Mouse (Mus musculus): Measurements from ENCODE around the gene AF067061.
"Not testable (repeated sequence)": the region's sequence is repeated elsewhere in the genome, so short reads cannot be mapped to it uniquely, and the experiment has no call there.

The AF067061 gene

DNA sequence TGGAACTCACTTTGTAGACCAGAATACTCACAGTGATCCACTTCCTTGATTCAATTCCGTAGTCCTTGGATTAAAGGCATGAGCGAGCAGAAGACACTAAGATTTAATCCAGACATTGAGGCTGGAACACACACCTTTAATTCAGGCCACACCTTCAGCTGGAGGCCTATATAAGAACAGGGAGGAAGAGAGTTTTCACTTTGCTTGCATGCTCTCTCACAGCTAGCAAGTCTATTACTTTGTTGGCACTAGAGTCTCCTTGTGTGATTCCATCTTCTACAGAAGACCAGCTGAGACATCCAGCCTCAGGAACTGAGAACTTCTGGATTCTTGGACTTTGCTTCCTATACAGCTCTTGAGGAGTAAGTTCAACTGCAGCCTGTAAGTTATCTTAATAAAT, at the start of gene AF067061:
Gene AF067061, plus strand, starts transcription at position 245 of the 400 bp plus-strand sequence.
- DNase-seq (ENCODE audit: low spot score in 2 of 2), result not testable (repeated sequence)

- DNase-seq (ENCODE audit: low spot score in 2 of 2), result not testable (repeated sequence)
These were observed 47.1 kb upstream of the AF067061 start, which contains the start of gene Gm21762 for GRCm38 (mm10) chr13:120215847-120216246. Gene Gm21762 (minus strand): TSS chr13:120215947.

- DNase-seq (ENCODE audit: low spot score in 2 of 2), result not testable (repeated sequence)
These were observed 42.0 kb upstream of the AF067061 start for GRCm38 (mm10) chr13:120220922-120221321.

DNA sequence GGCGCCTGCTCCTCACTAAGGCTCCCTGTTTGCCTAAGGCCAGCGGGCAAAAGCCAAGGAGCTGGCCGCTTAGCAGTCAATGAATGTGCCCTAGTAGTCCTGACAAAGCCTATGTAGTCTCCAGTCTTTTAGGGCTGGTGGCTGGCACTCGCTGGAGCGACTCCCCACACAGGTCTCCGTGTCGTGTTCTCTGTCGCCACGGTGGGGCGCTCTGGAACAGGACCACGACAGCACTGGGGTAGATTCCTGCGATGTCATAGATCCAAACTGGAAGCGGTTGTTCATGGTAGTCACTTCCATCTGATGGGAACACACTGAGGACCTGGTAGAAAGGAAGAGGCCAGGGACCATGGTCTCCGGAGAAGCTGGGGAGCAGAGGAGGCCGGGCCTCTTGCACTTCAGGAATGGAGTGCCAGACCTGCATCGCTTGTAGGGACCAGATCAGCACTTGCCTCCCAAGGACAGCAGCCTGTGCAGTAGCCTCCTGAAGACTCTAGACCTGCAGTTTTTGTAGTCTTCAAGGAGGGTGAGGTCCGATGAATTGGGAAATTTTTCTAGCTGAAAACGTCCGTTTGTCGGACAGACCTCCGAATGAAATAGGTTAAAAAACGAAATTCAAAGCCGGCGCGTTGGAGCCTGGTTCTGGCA, 39.8 kb upstream of the AF067061 start:
- DNase-seq (ENCODE audit: low spot score in 2 of 2), result not testable (repeated sequence)

- DNase-seq (ENCODE audit: low spot score in 2 of 2), result not testable (repeated sequence)
These were observed 31.1 kb upstream of the AF067061 start for GRCm38 (mm10) chr13:120231798-120232197.

- not testable (repeated sequence) for DNase-seq (ENCODE audit: low spot score in 2 of 2)
These were observed 30.4 kb upstream of the AF067061 start for GRCm38 (mm10) chr13:120232447-120233049.

- DNase-seq (ENCODE audit: low spot score in 2 of 2), result not testable (repeated sequence)
These were observed 24.1 kb upstream of the AF067061 start, which contains the start of gene Gm21731 for GRCm38 (mm10) chr13:120238811-120239210. Gene Gm21731 (plus strand): TSS chr13:120239111.

- not testable (repeated sequence) for DNase-seq (ENCODE audit: low spot score in 2 of 2)
These were observed 11.5 kb upstream of the AF067061 start for GRCm38 (mm10) chr13:120251208-120251924.

- DNase-seq (ENCODE audit: low spot score in 2 of 2), result not testable (repeated sequence)
These were observed 3.9 kb upstream of the AF067061 start for GRCm38 (mm10) chr13:120258817-120259658.

- not testable (repeated sequence) for DNase-seq (ENCODE audit: low spot score in 2 of 2)
These were observed 3.2 kb upstream of the AF067061 start for GRCm38 (mm10) chr13:120259718-120260117.

- DNase-seq (ENCODE audit: low spot score in 2 of 2), result not testable (repeated sequence)
These were observed 14.9 kb downstream of the AF067061 start for GRCm38 (mm10) chr13:120277837-120278236.

DNA sequence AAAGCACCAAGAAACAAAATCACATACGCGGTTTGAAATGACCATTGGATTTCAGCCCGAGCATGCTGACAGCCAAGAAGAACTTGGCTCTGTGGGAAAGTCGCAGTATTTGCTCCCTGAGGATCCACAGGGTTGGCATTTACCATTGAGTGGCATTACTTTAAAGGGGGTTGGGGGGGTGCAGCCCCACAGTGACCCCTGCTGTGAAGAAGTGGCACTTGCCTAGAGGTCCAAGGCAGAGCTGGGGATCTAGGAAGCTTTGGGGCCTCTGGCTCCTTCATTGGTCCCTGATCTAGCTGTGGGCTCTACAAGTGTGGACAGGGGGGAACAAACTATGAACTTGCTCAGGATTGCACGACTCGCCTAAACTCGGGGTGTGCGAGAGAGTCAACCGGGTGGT, 15.9 kb downstream of the AF067061 start:
- DNase-seq (ENCODE audit: low spot score in 2 of 2), result no peak

DNA sequence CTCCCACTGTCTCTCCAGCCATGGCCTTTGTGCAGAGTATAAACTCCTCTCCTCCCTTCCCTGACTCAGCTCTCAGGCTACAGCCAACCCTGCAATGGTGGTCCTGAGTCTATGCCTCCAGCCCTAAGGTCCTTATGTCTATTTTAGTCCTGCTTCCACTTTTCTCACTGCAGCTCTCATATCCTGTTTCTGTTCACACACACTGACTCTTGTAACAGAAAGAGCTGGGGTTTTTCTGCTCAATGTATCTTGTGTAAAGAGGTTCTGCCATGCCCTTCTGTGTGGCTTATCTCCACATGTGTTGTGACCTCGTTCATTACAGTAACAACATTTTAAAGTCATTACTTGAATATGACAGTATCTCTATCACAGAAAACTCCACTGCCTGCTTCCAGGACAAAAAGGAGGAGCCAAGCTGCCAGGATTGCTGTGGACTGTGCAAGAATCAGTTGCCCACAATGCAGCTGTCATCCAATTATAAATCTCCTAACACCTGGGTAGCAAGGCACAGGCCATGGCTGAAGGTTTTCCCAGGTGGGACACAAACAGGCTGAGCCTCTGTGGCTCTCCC, 36.5 kb downstream of the AF067061 start:
- DNase-seq (ENCODE audit: low spot score in 2 of 2), result no peak

DNA sequence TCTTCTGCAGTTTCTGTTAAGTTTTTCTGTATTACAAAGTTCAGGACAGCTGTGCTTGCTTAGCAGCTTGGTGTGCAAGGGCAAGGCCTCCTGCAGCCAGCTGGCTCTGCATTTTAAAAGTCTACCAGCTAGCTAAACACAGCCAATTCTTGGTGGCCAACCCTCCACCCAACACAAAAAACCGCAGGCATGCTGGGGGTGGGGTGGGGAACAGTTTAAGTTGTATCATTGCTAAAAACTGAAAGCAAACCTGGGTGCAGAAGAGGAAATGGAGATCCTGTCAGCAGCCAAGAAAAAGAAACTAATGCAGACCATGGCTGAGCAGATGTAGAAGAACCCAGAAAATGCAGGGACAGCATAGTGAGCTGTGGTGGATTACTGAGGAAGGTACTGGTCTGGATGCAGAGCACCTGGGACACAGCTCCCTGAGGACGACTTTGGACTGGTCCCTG, 37.1 kb downstream of the AF067061 start, which contains the start of gene BC147527:
Gene BC147527, plus strand, starts transcription at position 402 of the 452 bp plus-strand sequence.
- DNase-seq (ENCODE audit: low spot score in 2 of 2), result peak; percentile 16 to 25

DNA sequence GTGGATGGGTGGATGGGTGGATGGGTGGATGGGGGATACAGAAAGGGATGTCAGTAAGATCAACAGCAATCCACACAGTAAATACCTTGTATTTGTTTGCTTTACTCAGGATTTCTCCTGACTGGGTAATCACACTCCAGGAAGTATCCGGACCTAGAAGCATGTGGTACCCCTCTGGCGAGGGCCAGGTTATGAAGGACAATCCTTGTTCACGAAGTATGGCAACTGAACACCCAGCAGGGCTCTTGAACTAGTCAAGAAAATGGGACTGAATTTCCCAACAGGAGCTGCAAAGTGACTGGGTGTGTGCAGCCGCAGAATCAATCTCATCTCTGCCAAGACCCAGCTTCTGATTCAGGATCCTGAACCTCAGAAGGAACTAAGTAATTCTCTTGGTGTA, 37.9 kb downstream of the AF067061 start:
- no peak for DNase-seq (ENCODE audit: low spot score in 2 of 2)

GRCm38 (mm10) chr13:120310749-120311148, 47.8 kb downstream of the AF067061 start:
- DNase-seq (ENCODE audit: low spot score in 2 of 2), result no peak

GRCm38 (mm10) chr13:120313584-120313983, 50.7 kb downstream of the AF067061 start:
- no peak for DNase-seq (ENCODE audit: low spot score in 2 of 2)

Data from spleen, postnatal 14 days (tissue).